Mouse (Mus musculus): ENCODE results near the gene Acss3.

DNA sequence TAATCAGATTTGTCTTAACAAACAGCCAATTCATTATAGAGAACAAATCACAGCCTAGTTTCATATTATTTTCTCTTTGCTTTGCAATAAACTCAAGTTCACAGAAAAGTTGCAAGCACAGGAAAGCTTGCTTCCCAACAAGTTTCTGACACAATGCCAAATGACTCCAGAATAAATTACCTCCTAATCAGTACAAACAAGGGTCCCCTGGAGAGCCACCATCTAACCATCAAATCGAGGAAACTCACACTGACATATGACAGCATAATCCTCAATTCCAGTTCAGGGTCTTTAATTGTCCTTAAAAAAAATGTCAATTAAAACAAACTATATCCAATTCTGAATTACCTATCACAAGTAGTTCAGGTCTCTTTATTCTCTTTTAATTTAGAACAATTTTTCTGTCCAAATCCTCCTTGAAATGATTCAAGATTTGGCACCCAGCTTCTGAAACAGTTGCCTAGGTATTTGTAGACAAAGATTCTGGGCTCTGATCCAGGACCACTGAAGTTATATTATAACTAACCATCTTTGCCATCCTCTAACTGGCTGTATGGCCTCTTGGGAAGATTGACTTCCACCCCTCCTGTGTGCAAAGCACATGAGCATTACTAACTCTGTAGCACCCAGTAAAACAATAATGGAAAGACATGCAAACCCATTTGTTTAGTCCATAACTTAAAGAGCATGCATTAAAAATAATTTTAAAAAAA is 7.4 kb downstream of the Acss3 start:
- TF ChIP-seq POLR2A (IDR thresholded peaks at IDR 0.05; ENCODE audit: extremely low read depth, insufficient read depth, low read length), result no peak
- TF ChIP-seq CTCF (IDR thresholded peaks at IDR 0.05; ENCODE audit: low read depth, low read length), result no peak

Data from liver, adult 2 months (tissue).